Mouse (Mus musculus): ENCODE measurements at regions not wholly inside any gene's neighbourhood (a gene's known extent, or its start where the extent isn't known, plus 50 kb on each side); places are given as distances from the start of the nearest gene placed in this dataset.

DNA sequence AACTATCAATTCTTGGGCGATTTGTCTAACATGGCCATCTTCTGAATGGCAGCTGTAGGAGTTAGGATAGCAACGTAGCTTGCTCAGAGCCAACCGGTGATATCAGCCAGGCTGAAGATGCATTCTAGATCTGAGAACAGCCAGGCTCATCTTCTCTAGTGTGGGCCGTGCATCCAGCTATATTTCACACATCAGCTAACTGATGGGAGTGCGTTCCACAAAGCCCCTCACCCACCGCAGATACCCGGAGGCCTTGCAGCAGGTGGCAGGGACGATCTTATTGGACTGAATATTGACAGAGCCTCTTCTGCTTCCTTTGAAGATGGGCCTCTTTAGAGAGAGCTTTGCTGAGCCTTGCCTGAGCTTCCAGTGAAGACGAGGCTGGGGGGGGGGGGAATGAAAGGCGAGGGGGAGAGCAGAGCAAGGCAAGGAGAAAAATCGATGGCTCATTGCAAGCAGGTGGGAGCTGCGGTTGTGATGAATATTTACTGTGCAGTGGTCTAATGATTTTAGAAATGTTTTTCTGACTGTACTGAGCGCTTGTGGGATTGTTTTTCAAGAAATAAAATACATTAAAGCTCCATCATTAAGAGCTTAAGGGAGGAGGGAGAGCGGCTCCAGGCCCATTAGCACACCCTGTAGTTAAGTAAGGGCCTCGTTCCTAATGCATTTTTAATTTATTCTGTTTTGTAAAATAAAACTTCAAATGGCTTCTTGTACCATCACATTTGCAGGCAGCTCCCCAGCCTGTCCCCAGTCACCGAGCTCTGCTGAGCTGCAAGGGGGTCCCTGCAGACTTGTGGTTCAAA is 97.8 kb upstream of the Kcnd3 start:
- TF ChIP-seq GATA1 (IDR thresholded peaks at IDR 0.05; ENCODE audit: borderline replicate concordance, low read length): no peak
- no peak for TF ChIP-seq FLI1 (IDR thresholded peaks at IDR 0.05; ENCODE audit: low read length)

Measured in megakaryocyte, embryonic 14.5 days (primary cell).